Mouse (Mus musculus): ENCODE results near the gene Slc9a7. TPM values are rescaled to one million over a fixed set of nuclear protein-coding genes. Genes with fewer than 3 reads are reported as not detected.

Gene Slc9a7
- polyA plus RNA-seq, 1 experiment: 0.91 TPM

GRCm38 (mm10) chrX:20061764-20062480 is 229.7 kb downstream of the Slc9a7 start:
- H3K4me1 ChIP-seq (ENCODE audit: control insufficient read depth, insufficient read depth, low read length): no peaks in the 10 kb centered on the region
- H3K4me3 ChIP-seq (ENCODE audit: insufficient read depth, low read length): peak overlapping the region; percentile 56; the same call in 1 of the 2 replicates
- H3K27ac ChIP-seq (ENCODE audit: insufficient read depth, low read length): no peak overlapping the region
- TF ChIP-seq POLR2A (IDR thresholded peaks at IDR 0.05; ENCODE audit: low read depth, low read length): no peak
- TF ChIP-seq CTCF (IDR thresholded peaks at IDR 0.05; ENCODE audit: borderline replicate concordance, insufficient read depth, low read length): no peak

- Histone ChIP-seq H3K4me3 (ENCODE audit: insufficient read depth, low read length) (peak overlapping the region; percentile 56), H3K4me1 (ENCODE audit: control insufficient read depth, insufficient read depth, low read length) (no peaks in the 10 kb centered on the region)
- TF ChIP-seq CTCF (IDR thresholded peaks at IDR 0.05; ENCODE audit: borderline replicate concordance, insufficient read depth, low read length): no peak
- no peak for TF ChIP-seq POLR2A (IDR thresholded peaks at IDR 0.05; ENCODE audit: low read depth, low read length)
These were observed 230.8 kb downstream of the Slc9a7 start for GRCm38 (mm10) chrX:20060769-20061315.

GRCm38 (mm10) chrX:20060096-20060768 is 231.4 kb downstream of the Slc9a7 start:
- no peaks in the 10 kb centered on the region for H3K4me1 ChIP-seq (ENCODE audit: control insufficient read depth, insufficient read depth, low read length)
- H3K27ac ChIP-seq (ENCODE audit: insufficient read depth, low read length): no peak overlapping the region
- no peak for TF ChIP-seq POLR2A (IDR thresholded peaks at IDR 0.05; ENCODE audit: low read depth, low read length)
- no peak for TF ChIP-seq CTCF (IDR thresholded peaks at IDR 0.05; ENCODE audit: borderline replicate concordance, insufficient read depth, low read length)
- peak overlapping the region; percentile 56 for H3K4me3 ChIP-seq (ENCODE audit: insufficient read depth, low read length)

More at GRCm38 (mm10) chrX:20060769-20061315, 230.8 kb downstream of the Slc9a7 start:
- no peak overlapping the region for H3K27ac ChIP-seq (ENCODE audit: insufficient read depth, low read length)

GRCm38 (mm10) chrX:20059381-20059971 is 232.1 kb downstream of the Slc9a7 start, which contains the start of gene Chst7:
Chst7 (plus strand) TSS chrX:20059560.
- Histone ChIP-seq H3K4me1 (ENCODE audit: control insufficient read depth, insufficient read depth, low read length) (no peaks in the 10 kb centered on the region), H3K27ac (ENCODE audit: insufficient read depth, low read length) (no peak within 1 kb of the TSS)

More at GRCm38 (mm10) chrX:20059381-20059971, 232.1 kb downstream of the Slc9a7 start, which contains the start of gene Chst7:
- H3K4me3 ChIP-seq (ENCODE audit: insufficient read depth, low read length): peak within 1 kb of the TSS; percentile 56
- TF ChIP-seq POLR2A (IDR thresholded peaks at IDR 0.05; ENCODE audit: low read depth, low read length) (peak; percentile 59), CTCF (IDR thresholded peaks at IDR 0.05; ENCODE audit: borderline replicate concordance, insufficient read depth, low read length) (no peak)

Other genes starting within 250 kb of the Slc9a7 start
- gene Chst7, start 232.2 kb downstream of the Slc9a7 start, polyA plus RNA-seq (2011; ENCODE audit: insufficient read length, low read depth, missing spikeins): 3.0 and 5.8 TPM in 2 replicates
- gene Rp2, start 72.7 kb upstream of the Slc9a7 start, polyA plus RNA-seq (2011; ENCODE audit: insufficient read length, low read depth, missing spikeins): 24.0 and 27.0 TPM in 2 replicates
- gene Jade3, start 133.9 kb upstream of the Slc9a7 start, polyA plus RNA-seq (2011; ENCODE audit: insufficient read length, low read depth, missing spikeins): 7.0 and 9.1 TPM in 2 replicates

Data from embryonic fibroblast, embryonic 13.5 days (primary cell).